Mouse (Mus musculus): ENCODE data around the gene Tmem238. TPM values are rescaled to one million over a fixed set of nuclear protein-coding genes. Genes with fewer than 3 reads are reported as not detected.
"Not testable (repeated sequence)": the region's sequence is repeated elsewhere in the genome, so short reads cannot be mapped to it uniquely, and the experiment has no call there.

Tmem238 gene
- polyA plus RNA-seq (2014; fragmentation: Nextera tagmentation; extraction: Ambion mirVana) = 1.3 and 1.4 TPM in 2 replicates

DNA sequence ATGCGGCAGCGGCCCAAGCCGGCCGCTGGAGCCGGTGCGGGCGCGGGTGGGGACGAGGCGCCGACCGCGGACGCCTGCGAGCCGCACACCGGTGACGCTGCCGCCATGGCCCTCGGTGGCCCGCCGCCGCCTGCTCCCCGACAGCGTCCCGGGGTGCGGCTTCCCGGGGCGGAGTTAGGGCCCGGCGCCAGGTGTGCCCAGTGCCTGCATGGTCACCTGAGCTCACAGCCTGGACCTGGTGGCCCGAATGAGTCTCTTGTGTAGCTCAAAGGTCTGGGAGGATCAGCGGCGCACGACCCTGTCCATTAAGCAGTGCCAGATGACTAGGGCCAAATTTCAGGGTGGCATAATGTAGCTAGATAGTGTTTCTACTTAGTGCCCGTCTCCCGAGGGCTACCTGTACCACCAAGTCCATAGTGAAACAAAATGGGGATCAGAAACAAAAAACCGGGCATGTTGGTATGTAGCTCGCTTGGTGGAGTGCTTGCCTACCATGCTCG is at the start of gene Tmem238:
Gene Tmem238, minus strand, starts transcription at position 221 of the 500 bp plus-strand sequence.
- WGBS = 9% methylated on average over 40 of the region's 40 CpGs
- peak within 1 kb of the TSS; percentile 35; the same call in 1 of the 2 replicates for H3K27ac ChIP-seq (ENCODE audit: low read depth, low read length)
- peak; percentile 6; the same call in 1 of the 2 replicates for ATAC-seq (ENCODE audit: low FRiP score)

DNA sequence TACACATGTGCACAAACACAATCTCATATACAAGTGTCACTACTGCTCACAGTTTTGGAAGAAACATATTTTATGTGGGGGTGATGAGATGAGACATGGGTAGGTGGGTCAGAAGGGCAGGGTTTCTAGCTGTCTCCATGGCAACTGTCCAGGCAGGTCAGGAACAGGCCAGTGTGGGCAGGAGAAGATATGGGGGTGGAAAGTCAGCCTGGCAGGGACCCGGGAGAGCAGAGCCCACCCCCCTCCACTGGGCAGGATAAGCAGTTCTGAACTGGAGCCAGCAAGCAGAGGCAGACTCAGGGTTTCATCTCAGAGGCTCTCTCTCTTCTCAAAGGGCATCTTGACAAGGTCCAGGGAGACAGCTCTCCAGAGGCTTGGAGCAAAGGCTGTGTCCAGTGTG is 48.2 kb upstream of the Tmem238 start:
- no peak for DNase-seq (ENCODE audit: low spot score, missing footprints)
- H3K9me3 ChIP-seq (ENCODE audit: control insufficient read depth, low read length) = no peaks in the 10 kb centered on the region
- H3K36me3 ChIP-seq (ENCODE audit: control insufficient read depth, insufficient read depth, low read length) = no peaks in the 10 kb centered on the region
- peaks cover 6% of the 10 kb centered on the region for H3K4me1 ChIP-seq (ENCODE audit: control insufficient read depth, insufficient read depth, low read length)
- WGBS = 18% methylated on average over 1 of the region's 1 CpGs
- no peak overlapping the region for H3K4me3 ChIP-seq (ENCODE audit: low read depth, low read length)
- no peak overlapping the region for H3K9ac ChIP-seq (ENCODE audit: low read length)
- peaks cover 26% of the 10 kb centered on the region for H3K27me3 ChIP-seq (ENCODE audit: control insufficient read depth, insufficient read depth, low read length)
- H3K4me2 ChIP-seq = no peak overlapping the region
- no peak for ATAC-seq (ENCODE audit: low FRiP score)
- H3K27ac ChIP-seq (ENCODE audit: low read depth, low read length) = no peak overlapping the region

More for the DNA sequence above, at the start of gene Tmem238:
- peaks cover 5% of the 10 kb centered on the region for H3K36me3 ChIP-seq (ENCODE audit: control insufficient read depth, insufficient read depth, low read length)
- peaks cover 13% of the 10 kb centered on the region for H3K4me1 ChIP-seq (ENCODE audit: control insufficient read depth, insufficient read depth, low read length)
- H3K4me2 ChIP-seq = peak within 1 kb of the TSS; percentile 84
- H3K9me3 ChIP-seq (ENCODE audit: control insufficient read depth, low read length) = no peaks in the 10 kb centered on the region
- DNase-seq (ENCODE audit: low spot score, missing footprints) = no peak
- peak within 1 kb of the TSS; percentile 51 for H3K4me3 ChIP-seq (ENCODE audit: low read depth, low read length)
- H3K9ac ChIP-seq (ENCODE audit: low read length) = peak within 1 kb of the TSS; percentile 83
- H3K27me3 ChIP-seq (ENCODE audit: control insufficient read depth, insufficient read depth, low read length) = peaks cover 11% of the 10 kb centered on the region; the same call in 1 of the 2 replicates

DNA sequence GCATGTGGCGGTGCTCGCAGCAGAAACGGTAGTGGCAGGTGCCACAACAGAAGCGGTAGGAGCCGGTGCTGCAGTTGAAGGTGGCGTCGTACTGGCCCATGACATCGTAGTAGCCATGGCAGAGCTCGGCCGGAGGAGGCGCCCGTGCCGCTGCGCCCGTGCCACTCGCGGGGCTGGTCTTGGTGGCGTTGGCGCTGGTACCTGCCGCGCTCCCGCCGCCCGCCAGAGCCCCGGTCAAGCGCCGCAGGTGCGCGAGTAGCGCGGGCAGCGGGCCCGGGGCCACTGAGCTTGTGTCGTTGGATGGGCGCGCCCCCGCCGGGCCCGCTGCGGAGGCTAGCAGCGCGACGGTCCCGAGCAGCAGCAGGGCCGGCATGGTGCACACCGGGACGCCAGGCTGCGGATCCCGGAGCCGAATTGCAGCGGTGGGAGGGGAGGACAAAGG is 46.9 kb upstream of the Tmem238 start:
- Histone ChIP-seq H3K27ac (ENCODE audit: low read depth, low read length) (no peak overlapping the region), H3K4me2 (peak overlapping the region; percentile 87), H3K27me3 (ENCODE audit: control insufficient read depth, insufficient read depth, low read length) (peaks cover 21% of the 10 kb centered on the region), H3K9me3 (ENCODE audit: control insufficient read depth, low read length) (no peaks in the 10 kb centered on the region), H3K9ac (ENCODE audit: low read length) (peak overlapping the region; percentile 66), H3K4me1 (ENCODE audit: control insufficient read depth, insufficient read depth, low read length) (peaks cover 6% of the 10 kb centered on the region; the same call in 1 of the 2 replicates), H3K36me3 (ENCODE audit: control insufficient read depth, insufficient read depth, low read length) (no peaks in the 10 kb centered on the region), H3K4me3 (ENCODE audit: low read depth, low read length) (peak overlapping the region; percentile 53)
- ATAC-seq (ENCODE audit: low FRiP score) (peak; percentile 92), DNase-seq (ENCODE audit: low spot score, missing footprints) (peak; percentile 94)
- WGBS = under 1% methylated on average over 51 of the region's 51 CpGs

DNA sequence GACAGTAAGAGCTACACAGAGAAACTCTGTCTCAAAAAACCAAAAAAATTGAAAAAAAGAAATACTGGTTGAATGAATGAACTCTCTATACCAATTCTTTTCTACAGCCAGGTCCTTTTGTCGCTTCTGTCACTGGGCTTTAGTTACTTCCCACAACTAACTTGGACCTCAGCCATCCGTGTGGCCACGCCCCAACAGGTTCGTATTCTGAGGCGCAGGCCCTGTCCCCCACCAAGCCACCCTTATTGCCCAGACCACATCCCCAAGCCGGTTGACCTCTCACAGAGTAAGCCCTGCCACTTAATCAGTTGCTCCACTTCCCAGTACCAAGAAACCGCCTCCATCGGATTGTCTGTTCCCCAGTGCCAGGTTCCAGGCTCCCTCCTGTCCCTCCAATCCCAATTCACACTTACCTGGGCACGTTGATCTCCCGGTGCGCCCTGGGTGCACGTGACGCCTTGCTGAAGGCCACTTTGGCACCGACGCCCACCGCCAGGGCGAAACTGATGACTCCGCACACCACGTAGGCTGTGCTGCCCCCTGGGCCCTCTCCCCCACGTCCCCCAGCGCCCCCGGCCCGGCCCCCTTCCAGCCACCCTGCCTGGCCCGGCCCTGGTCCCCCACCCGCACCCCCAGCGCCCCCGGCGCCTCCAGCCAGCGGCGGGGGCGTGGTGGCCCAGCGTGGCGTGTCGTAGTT is 46.3 kb upstream of the Tmem238 start:
- H3K36me3 ChIP-seq (ENCODE audit: control insufficient read depth, insufficient read depth, low read length) = no peaks in the 10 kb centered on the region
- ATAC-seq (ENCODE audit: low FRiP score) (peak; percentile 71), DNase-seq (ENCODE audit: low spot score, missing footprints) (peak; percentile 86)
- no peak overlapping the region for H3K27ac ChIP-seq (ENCODE audit: low read depth, low read length)
- peaks cover 6% of the 10 kb centered on the region; the same call in 1 of the 2 replicates for H3K4me1 ChIP-seq (ENCODE audit: control insufficient read depth, insufficient read depth, low read length)
- H3K4me2 ChIP-seq = peak overlapping the region; percentile 87
- WGBS = 5% methylated on average over 32 of the region's 34 CpGs
- H3K9ac ChIP-seq (ENCODE audit: low read length) = peak overlapping the region; percentile 66
- H3K27me3 ChIP-seq (ENCODE audit: control insufficient read depth, insufficient read depth, low read length) = peaks cover 21% of the 10 kb centered on the region
- H3K4me3 ChIP-seq (ENCODE audit: low read depth, low read length) = peak overlapping the region; percentile 53
- H3K9me3 ChIP-seq (ENCODE audit: control insufficient read depth, low read length) = no peaks in the 10 kb centered on the region

DNA sequence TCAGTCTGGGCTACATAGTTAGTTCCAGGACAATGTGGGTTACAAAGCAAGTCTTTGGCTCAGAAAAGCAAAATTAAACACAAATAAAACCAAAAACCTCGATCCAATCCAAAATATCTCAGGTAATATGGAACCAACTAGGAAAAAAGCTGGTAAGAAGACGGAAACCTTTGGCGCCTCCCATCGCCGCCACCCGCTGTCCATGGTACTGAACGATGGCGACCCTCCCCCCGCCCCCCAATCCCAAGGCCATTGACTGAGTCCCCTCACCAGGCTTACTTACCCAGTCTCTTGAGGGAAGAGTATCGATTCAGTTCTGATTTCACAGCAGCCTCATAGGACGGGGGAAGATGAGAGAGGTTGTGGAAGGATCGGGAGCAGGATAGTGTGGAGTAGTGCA is 41.0 kb upstream of the Tmem238 start:
- H3K4me3 ChIP-seq (ENCODE audit: low read depth, low read length) = no peak overlapping the region
- no peak overlapping the region for H3K4me2 ChIP-seq
- no peak overlapping the region for H3K9ac ChIP-seq (ENCODE audit: low read length)
- peaks cover 5% of the 10 kb centered on the region; the same call in 1 of the 2 replicates for H3K27me3 ChIP-seq (ENCODE audit: control insufficient read depth, insufficient read depth, low read length)
- no peaks in the 10 kb centered on the region for H3K4me1 ChIP-seq (ENCODE audit: control insufficient read depth, insufficient read depth, low read length)
- peak; percentile 81 for DNase-seq (ENCODE audit: low spot score, missing footprints)
- H3K9me3 ChIP-seq (ENCODE audit: control insufficient read depth, low read length) = no peaks in the 10 kb centered on the region
- 11% methylated on average over 12 of the region's 12 CpGs for WGBS
- ATAC-seq (ENCODE audit: low FRiP score) = peak; percentile 45; the same call in 1 of the 2 replicates
- no peak overlapping the region for H3K27ac ChIP-seq (ENCODE audit: low read depth, low read length)
- no peaks in the 10 kb centered on the region for H3K36me3 ChIP-seq (ENCODE audit: control insufficient read depth, insufficient read depth, low read length)

DNA sequence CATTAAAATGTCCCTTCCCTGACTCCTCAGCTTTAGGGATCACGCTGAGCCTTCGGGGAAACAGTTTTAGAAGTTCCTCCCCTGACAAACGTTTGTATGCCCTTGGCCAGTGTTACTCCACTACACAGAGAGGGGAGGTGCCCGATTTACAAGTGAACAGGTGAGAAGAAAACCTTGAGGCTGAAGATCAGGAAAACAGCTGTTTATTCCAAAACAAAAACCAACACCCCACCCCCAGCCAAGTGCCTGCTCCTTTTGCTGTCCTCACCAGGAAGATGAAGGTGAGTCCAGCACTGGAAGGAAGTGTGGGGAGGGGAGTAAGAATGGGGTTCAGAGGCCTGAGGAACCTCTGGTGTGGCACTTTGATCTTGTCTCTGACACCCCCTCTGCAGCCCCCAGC is 35.9 kb upstream of the Tmem238 start:
- 50% methylated on average over 4 of the region's 4 CpGs for WGBS

DNA sequence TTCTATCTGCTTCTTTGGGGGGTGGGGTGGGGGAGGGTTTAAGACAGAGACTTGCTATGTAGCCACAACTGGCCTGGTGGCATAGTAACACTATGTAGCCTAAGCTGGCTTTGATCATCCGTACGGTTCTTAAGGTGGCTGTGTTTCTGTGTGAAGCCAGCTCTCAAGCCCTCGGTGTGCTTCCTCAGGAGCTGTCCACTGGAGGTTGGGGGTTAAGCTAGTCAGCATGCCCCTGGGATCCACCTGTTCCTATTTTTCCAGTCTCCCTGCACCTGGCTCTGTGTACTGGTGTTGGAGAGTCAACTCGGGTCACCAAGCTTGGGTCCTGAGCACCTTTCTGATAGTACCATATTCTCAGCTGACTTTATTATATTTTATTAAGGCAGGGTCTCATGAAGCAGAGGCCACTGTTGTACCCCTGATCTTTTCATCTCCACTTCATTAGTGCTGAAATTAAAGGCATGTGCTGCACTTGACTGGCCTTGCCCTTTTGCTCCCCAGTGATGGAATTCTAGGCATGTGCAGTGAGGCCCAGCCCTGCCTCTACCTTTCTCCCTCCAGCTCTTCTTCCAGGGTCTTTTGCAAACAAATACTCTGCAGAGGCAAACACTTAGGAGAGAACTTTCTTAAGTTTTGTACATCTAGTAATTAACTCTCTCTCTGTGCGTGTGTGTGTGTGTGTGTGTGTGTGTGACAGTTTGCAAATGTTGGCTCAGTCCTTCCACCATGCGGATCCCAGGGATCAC is 32.9 kb upstream of the Tmem238 start:
- Histone ChIP-seq H3K9me3 (ENCODE audit: control insufficient read depth, low read length) (no peaks in the 10 kb centered on the region), H3K36me3 (ENCODE audit: control insufficient read depth, insufficient read depth, low read length) (no peaks in the 10 kb centered on the region), H3K4me2 (no peak overlapping the region), H3K4me3 (ENCODE audit: low read depth, low read length) (no peak overlapping the region), H3K4me1 (ENCODE audit: control insufficient read depth, insufficient read depth, low read length) (no peaks in the 10 kb centered on the region), H3K9ac (ENCODE audit: low read length) (no peak overlapping the region), H3K27ac (ENCODE audit: low read depth, low read length) (no peak overlapping the region), H3K27me3 (ENCODE audit: control insufficient read depth, insufficient read depth, low read length) (no peaks in the 10 kb centered on the region)
- ATAC-seq (ENCODE audit: low FRiP score) (no peak), DNase-seq (ENCODE audit: low spot score, missing footprints) (no peak)
- WGBS = 75% methylated on average over 6 of the region's 6 CpGs

More for the DNA sequence above, 35.9 kb upstream of the Tmem238 start:
- H3K9ac ChIP-seq (ENCODE audit: low read length) = no peak overlapping the region
- no peak overlapping the region for H3K4me2 ChIP-seq
- no peaks in the 10 kb centered on the region for H3K27me3 ChIP-seq (ENCODE audit: control insufficient read depth, insufficient read depth, low read length)
- H3K36me3 ChIP-seq (ENCODE audit: control insufficient read depth, insufficient read depth, low read length) = no peaks in the 10 kb centered on the region
- H3K4me3 ChIP-seq (ENCODE audit: low read depth, low read length) = no peak overlapping the region
- no peak for ATAC-seq (ENCODE audit: low FRiP score)
- H3K4me1 ChIP-seq (ENCODE audit: control insufficient read depth, insufficient read depth, low read length) = no peaks in the 10 kb centered on the region
- H3K27ac ChIP-seq (ENCODE audit: low read depth, low read length) = no peak overlapping the region
- H3K9me3 ChIP-seq (ENCODE audit: control insufficient read depth, low read length) = no peaks in the 10 kb centered on the region
- no peak for DNase-seq (ENCODE audit: low spot score, missing footprints)

DNA sequence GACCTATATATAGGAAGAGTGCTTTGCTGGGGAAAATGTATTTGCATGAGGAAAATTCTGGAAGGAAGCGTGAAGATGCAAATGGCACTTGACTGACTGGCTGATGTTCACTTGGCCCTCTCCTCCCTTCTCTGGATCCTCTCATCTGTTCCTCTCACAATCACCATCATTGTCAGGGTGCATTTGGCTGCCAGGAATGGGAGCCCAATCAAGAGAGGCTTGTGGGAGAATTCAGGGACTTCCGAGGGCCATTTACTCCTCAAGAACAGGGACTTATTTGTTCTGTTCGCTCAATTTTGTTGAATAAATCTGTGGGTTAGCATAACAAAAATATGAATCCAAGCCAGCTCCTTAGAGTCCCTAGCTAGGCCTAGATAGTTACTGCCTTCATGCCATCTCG is 32.2 kb upstream of the Tmem238 start:
- no peak overlapping the region for H3K4me2 ChIP-seq
- H3K4me1 ChIP-seq (ENCODE audit: control insufficient read depth, insufficient read depth, low read length) = no peaks in the 10 kb centered on the region
- H3K36me3 ChIP-seq (ENCODE audit: control insufficient read depth, insufficient read depth, low read length) = no peaks in the 10 kb centered on the region
- ATAC-seq (ENCODE audit: low FRiP score) (no peak), DNase-seq (ENCODE audit: low spot score, missing footprints) (no peak)
- 75% methylated on average over 4 of the region's 4 CpGs for WGBS
- no peak overlapping the region for H3K27ac ChIP-seq (ENCODE audit: low read depth, low read length)
- no peak overlapping the region for H3K9ac ChIP-seq (ENCODE audit: low read length)
- H3K27me3 ChIP-seq (ENCODE audit: control insufficient read depth, insufficient read depth, low read length) = no peaks in the 10 kb centered on the region
- no peaks in the 10 kb centered on the region for H3K9me3 ChIP-seq (ENCODE audit: control insufficient read depth, low read length)
- H3K4me3 ChIP-seq (ENCODE audit: low read depth, low read length) = no peak overlapping the region

DNA sequence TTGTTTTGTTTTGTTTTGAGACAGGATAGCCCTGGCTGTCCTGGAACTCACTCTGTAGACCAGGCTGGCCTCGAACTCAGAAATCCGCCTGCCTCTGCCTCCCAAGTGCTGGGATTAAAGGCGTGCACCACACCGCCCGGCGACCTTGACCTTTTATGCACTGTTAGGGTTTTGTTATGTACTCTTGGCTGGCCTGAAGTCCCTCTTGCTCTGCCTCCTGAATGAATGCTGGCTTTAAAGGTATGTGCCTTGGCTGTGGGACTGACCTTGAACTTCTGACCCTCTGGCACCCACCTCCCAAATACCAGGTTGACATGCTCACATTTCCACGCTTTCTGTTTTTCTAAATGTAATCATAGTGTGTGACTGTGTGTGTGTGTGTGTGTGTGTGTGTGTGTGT is 31.5 kb upstream of the Tmem238 start:
- H3K36me3 ChIP-seq (ENCODE audit: control insufficient read depth, insufficient read depth, low read length); DNase-seq (ENCODE audit: low spot score, missing footprints); H3K27ac ChIP-seq (ENCODE audit: low read depth, low read length); H3K9ac ChIP-seq (ENCODE audit: low read length); H3K27me3 ChIP-seq (ENCODE audit: control insufficient read depth, insufficient read depth, low read length); H3K4me3 ChIP-seq (ENCODE audit: low read depth, low read length); H3K4me1 ChIP-seq (ENCODE audit: control insufficient read depth, insufficient read depth, low read length); ATAC-seq (ENCODE audit: low FRiP score); H3K4me2 ChIP-seq; H3K9me3 ChIP-seq (ENCODE audit: control insufficient read depth, low read length): not testable (repeated sequence)
- WGBS = 93% methylated on average over 7 of the region's 7 CpGs

All from midbrain, embryonic 11.5 days (tissue).